Mouse (Mus musculus): ENCODE results near the gene B3gat2. TPM values are rescaled to one million over a fixed set of nuclear protein-coding genes. Genes with fewer than 3 reads are reported as not detected.
A peak's percentile ranks its signal among the peaks of the same experiment; 100 is the strongest.

Gene B3gat2
- polyA plus RNA-seq (2012; ENCODE audit: insufficient read depth, insufficient read length, missing spikeins): not detected in 2 replicates

DNA sequence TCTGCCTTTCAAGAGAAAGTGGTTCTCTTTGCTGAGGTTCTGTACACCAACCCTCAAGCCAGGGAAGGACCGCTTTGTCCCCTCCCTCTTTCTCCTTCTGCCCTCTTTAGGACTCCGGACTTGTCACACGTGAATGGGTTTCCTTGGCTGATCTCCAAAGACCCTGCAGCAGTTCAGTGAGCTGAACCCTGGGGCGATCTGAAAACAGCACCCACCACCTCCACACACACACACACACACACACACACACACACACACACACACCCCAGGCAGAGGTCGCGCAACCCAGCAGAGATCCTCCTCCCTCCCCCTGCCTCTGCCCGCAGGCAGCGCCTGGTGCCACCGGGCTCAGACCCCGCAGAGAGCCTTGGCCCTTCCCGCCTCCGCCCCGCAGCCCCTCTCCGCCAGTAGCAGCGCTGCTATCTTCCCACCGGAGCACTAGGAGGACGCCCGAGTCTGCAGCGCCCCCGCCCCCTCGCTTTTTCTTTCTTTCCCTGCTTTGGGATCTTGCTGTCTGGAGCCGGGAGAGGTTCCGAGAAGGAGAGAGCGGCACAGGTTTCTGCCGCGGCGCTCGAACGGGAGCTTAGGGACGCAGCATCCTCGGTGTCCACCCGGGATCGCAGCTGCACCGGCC, at the start of gene B3gat2:
Gene B3gat2, plus strand, starts transcription at position 252 of the 634 bp plus-strand sequence.
- Histone ChIP-seq H3K4me1 (ENCODE audit: control insufficient read depth, insufficient read depth, low read length) (no peaks in the 10 kb centered on the region; the same call in 1 of the 2 replicates), H3K4me3 (ENCODE audit: insufficient read depth, low read length) (peak within 1 kb of the TSS; percentile 57), H3K27ac (ENCODE audit: insufficient read depth, low read depth, low read length) (no peak within 1 kb of the TSS)
- TF ChIP-seq CTCF (IDR thresholded peaks at IDR 0.05; ENCODE audit: low read depth, low read length) (no peak), POLR2A (IDR thresholded peaks at IDR 0.05; ENCODE audit: borderline replicate concordance, low read depth, low read length) (no peak)

GRCm38 (mm10) chr1:23720326-23720725, 41.2 kb upstream of the B3gat2 start:
- no peak overlapping the region for H3K27ac ChIP-seq (ENCODE audit: insufficient read depth, low read depth, low read length)
- H3K4me1 ChIP-seq (ENCODE audit: control insufficient read depth, insufficient read depth, low read length): no peaks in the 10 kb centered on the region
- H3K4me3 ChIP-seq (ENCODE audit: insufficient read depth, low read length): no peak overlapping the region
- TF ChIP-seq POLR2A (IDR thresholded peaks at IDR 0.05; ENCODE audit: borderline replicate concordance, low read depth, low read length) (no peak), CTCF (IDR thresholded peaks at IDR 0.05; ENCODE audit: low read depth, low read length) (no peak)

DNA sequence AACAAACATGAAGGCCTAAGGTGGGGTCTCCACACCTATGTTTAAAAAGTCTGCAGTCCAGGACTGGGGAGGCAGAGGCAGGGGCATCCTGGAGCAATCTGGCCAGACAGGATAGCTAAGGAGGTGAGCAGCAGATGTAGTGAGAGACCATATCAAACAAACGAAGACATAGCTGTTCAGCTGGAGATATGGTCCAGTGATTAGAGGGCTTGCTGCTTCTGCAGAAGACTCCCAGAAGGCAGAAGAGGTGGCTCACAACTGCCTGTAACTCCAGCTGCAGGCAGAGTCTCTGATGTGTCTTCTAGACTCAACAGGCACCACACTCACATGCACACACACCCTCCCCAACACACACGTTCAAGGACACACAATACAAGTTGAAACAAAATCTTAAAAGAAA, 40.5 kb upstream of the B3gat2 start:
- TF ChIP-seq CTCF (IDR thresholded peaks at IDR 0.05; ENCODE audit: low read depth, low read length): no peak
- no peak for TF ChIP-seq POLR2A (IDR thresholded peaks at IDR 0.05; ENCODE audit: borderline replicate concordance, low read depth, low read length)
- Histone ChIP-seq H3K4me3 (ENCODE audit: insufficient read depth, low read length) (no peak overlapping the region), H3K4me1 (ENCODE audit: control insufficient read depth, insufficient read depth, low read length) (no peaks in the 10 kb centered on the region), H3K27ac (ENCODE audit: insufficient read depth, low read depth, low read length) (no peak overlapping the region)

DNA sequence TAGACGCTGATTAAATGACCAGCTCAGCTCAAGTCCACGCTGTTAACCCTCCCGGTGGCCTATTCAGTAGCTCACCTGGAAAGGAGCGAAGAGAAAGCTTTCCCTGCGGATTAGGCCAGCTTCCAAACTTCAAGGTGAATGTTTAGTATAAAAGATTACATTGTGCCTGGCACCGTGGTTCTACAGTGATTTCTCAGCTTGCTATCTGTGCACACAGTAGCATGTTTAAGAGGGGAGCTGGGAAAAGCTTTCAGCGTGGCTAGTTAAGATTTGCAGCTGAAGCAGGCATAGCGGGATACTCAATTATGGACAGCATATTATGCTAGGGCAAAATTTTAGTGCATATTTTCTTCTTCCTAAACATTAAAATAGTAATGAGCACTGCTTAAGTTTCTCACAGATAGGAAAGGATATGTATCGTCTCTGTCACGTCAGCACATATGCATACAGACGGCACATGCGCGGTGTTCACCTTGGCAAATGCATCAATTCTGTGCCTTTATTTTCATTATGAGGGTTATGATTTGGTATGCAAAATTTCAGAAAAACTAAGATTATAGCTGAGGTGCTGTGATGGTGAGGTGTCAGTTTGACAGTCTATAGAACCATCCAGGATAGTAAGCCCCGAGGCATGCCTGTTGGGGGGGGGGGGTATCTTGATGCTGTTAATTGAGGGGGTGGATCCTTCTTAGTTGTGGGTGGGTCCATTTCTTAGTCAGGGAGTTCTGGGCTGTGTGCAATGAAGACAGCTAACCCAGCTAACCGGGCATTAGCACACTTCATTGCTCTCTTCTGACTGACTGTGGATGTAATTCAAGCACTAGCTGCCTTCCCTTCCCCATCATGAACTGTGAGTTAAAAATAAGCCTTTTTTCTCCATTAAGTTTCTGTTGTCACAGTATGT, 38.8 kb upstream of the B3gat2 start:
- H3K27ac ChIP-seq (ENCODE audit: insufficient read depth, low read depth, low read length): no peak overlapping the region
- H3K4me1 ChIP-seq (ENCODE audit: control insufficient read depth, insufficient read depth, low read length): no peaks in the 10 kb centered on the region
- H3K4me3 ChIP-seq (ENCODE audit: insufficient read depth, low read length): no peak overlapping the region
- TF ChIP-seq CTCF (IDR thresholded peaks at IDR 0.05; ENCODE audit: low read depth, low read length): no peak
- TF ChIP-seq POLR2A (IDR thresholded peaks at IDR 0.05; ENCODE audit: borderline replicate concordance, low read depth, low read length): no peak

DNA sequence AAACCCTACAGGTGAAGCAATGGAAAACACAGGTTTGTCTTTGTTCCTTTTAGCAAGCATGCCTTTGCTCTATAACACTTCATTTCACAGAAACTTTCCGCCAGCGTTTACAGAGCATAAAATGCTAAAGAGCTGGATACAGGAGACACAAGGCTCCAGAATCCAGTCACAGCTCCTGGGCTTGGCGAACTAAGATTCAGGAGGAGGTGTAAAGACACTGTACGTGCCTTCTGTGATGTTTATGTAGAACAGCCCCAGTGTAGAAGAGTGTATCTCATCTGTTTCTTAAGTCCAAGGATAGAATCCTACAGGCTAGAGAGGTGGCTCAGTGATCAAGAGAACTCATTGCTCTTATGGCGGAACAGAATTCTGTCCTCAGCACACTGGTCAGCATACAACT, 30.2 kb upstream of the B3gat2 start:
- TF ChIP-seq CTCF (IDR thresholded peaks at IDR 0.05; ENCODE audit: low read depth, low read length) (no peak), POLR2A (IDR thresholded peaks at IDR 0.05; ENCODE audit: borderline replicate concordance, low read depth, low read length) (no peak)
- Histone ChIP-seq H3K27ac (ENCODE audit: insufficient read depth, low read depth, low read length) (no peak overlapping the region), H3K4me3 (ENCODE audit: insufficient read depth, low read length) (no peak overlapping the region), H3K4me1 (ENCODE audit: control insufficient read depth, insufficient read depth, low read length) (no peaks in the 10 kb centered on the region)

- Histone ChIP-seq H3K4me1 (ENCODE audit: control insufficient read depth, insufficient read depth, low read length) (no peaks in the 10 kb centered on the region), H3K27ac (ENCODE audit: insufficient read depth, low read depth, low read length) (no peak overlapping the region), H3K4me3 (ENCODE audit: insufficient read depth, low read length) (no peak overlapping the region)
- TF ChIP-seq POLR2A (IDR thresholded peaks at IDR 0.05; ENCODE audit: borderline replicate concordance, low read depth, low read length): no peak
- TF ChIP-seq CTCF (IDR thresholded peaks at IDR 0.05; ENCODE audit: low read depth, low read length): no peak
Observed at GRCm38 (mm10) chr1:23750864-23751532, 10.6 kb upstream of the B3gat2 start.

DNA sequence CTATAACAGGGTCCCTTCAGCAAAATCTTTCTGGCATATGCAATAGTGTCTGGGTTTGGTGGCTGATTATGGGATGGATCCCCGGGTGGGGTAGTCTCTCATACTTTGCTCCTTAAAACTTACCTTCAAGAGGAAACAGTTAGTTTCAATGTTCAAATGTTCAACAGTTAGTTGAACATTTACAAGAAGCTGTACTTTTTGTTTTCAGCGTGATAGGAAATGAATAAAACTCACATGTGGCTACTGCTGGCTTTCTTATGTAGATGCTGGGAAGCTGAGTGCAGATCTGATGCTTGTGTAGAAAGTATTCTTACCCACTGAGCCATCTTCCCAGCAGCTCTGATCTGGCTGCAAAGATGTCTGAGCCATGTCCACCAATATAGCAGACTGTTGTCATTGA, 8.5 kb upstream of the B3gat2 start:
- TF ChIP-seq POLR2A (IDR thresholded peaks at IDR 0.05; ENCODE audit: borderline replicate concordance, low read depth, low read length): no peak
- no peak for TF ChIP-seq CTCF (IDR thresholded peaks at IDR 0.05; ENCODE audit: low read depth, low read length)
- H3K27ac ChIP-seq (ENCODE audit: insufficient read depth, low read depth, low read length): no peak overlapping the region
- no peaks in the 10 kb centered on the region for H3K4me1 ChIP-seq (ENCODE audit: control insufficient read depth, insufficient read depth, low read length)
- no peak overlapping the region for H3K4me3 ChIP-seq (ENCODE audit: insufficient read depth, low read length)

GRCm38 (mm10) chr1:23753591-23753990, 8.0 kb upstream of the B3gat2 start:
- Histone ChIP-seq H3K27ac (ENCODE audit: insufficient read depth, low read depth, low read length) (no peak overlapping the region), H3K4me1 (ENCODE audit: control insufficient read depth, insufficient read depth, low read length) (no peaks in the 10 kb centered on the region), H3K4me3 (ENCODE audit: insufficient read depth, low read length) (no peak overlapping the region)
- TF ChIP-seq CTCF (IDR thresholded peaks at IDR 0.05; ENCODE audit: low read depth, low read length) (no peak), POLR2A (IDR thresholded peaks at IDR 0.05; ENCODE audit: borderline replicate concordance, low read depth, low read length) (no peak)

- TF ChIP-seq CTCF (IDR thresholded peaks at IDR 0.05; ENCODE audit: low read depth, low read length) (no peak), POLR2A (IDR thresholded peaks at IDR 0.05; ENCODE audit: borderline replicate concordance, low read depth, low read length) (no peak)
- no peak overlapping the region for H3K4me3 ChIP-seq (ENCODE audit: insufficient read depth, low read length)
Observed at GRCm38 (mm10) chr1:23754340-23754739, 7.2 kb upstream of the B3gat2 start.

More at GRCm38 (mm10) chr1:23754340-23754739, 7.2 kb upstream of the B3gat2 start:
- no peak overlapping the region for H3K27ac ChIP-seq (ENCODE audit: insufficient read depth, low read depth, low read length)
- no peaks in the 10 kb centered on the region for H3K4me1 ChIP-seq (ENCODE audit: control insufficient read depth, insufficient read depth, low read length)
